31 mouse cellular contexts compared by ENCODE assay signal in genomic region chr1:190183574-190183973, GRCm38 (mm10).
"Had no signal": no experiment of that assay in that cellular context is flagged by ENCODE, and none has a peak within 500 bp of the region (broad histone marks: within the 10 kb centered on the region; RNA-seq: fewer than 3 reads in every experiment).

No protein-coding gene starts in this region.

- H3K9me3 ChIP-seq: limb, embryonic 10.5 days; limb, embryonic 12.5 days; limb, embryonic 13.5 days; limb, embryonic 15.5 days; liver, embryonic 12.5 days; liver, embryonic 13.5 days; liver, embryonic 15.5 days; lung, embryonic 15.5 days; midbrain, embryonic 12.5 days; midbrain, embryonic 13.5 days; midbrain, embryonic 15.5 days; neural tube, embryonic 12.5 days had no signal

- DNase-seq: left cerebral cortex, postnatal 4 days; liver; liver, embryonic 13.5 days; liver, postnatal 0 days; lung, adult 18-20 months; lung, adult 2 months; lung, embryonic 14.5 days; lung, postnatal 10 days; lung, postnatal 14 days; lung, postnatal 36 days; lung, postnatal 4 days; midbrain, embryonic 14.5 days had no signal

- H3K4me3 ChIP-seq: left cerebral cortex, adult 2 months; limb, embryonic 10.5 days; limb, embryonic 12.5 days; limb, embryonic 13.5 days; limb, embryonic 15.5 days; liver, embryonic 12.5 days; liver, embryonic 13.5 days; liver, embryonic 15.5 days; lung, embryonic 15.5 days; megakaryocyte, embryonic 14.5 days; midbrain, embryonic 12.5 days; midbrain, embryonic 13.5 days; midbrain, embryonic 15.5 days; myocyte; neural tube, embryonic 12.5 days had no signal

- H3K4me2 ChIP-seq: limb, embryonic 12.5 days; limb, embryonic 13.5 days; limb, embryonic 15.5 days; liver, embryonic 11.5 days; liver, embryonic 12.5 days; liver, embryonic 13.5 days; liver, embryonic 15.5 days; lung, embryonic 14.5 days; lung, embryonic 15.5 days; midbrain, embryonic 12.5 days; midbrain, embryonic 13.5 days; midbrain, embryonic 15.5 days; neural tube, embryonic 12.5 days had no signal

- H3K4me1 ChIP-seq: limb, embryonic 12.5 days; limb, embryonic 13.5 days; limb, embryonic 15.5 days; lung, embryonic 15.5 days; megakaryocyte, embryonic 14.5 days; neural tube, embryonic 12.5 days had no signal

- H3K36me3 ChIP-seq: limb, embryonic 10.5 days; limb, embryonic 12.5 days; limb, embryonic 13.5 days; limb, embryonic 15.5 days; liver, embryonic 12.5 days; liver, embryonic 13.5 days; liver, embryonic 15.5 days; lung, embryonic 15.5 days; midbrain, embryonic 12.5 days; midbrain, embryonic 13.5 days; midbrain, embryonic 15.5 days; neural tube, embryonic 12.5 days had no signal

- H3K9ac ChIP-seq: limb, embryonic 12.5 days; limb, embryonic 13.5 days; limb, embryonic 15.5 days; liver, embryonic 12.5 days; liver, embryonic 13.5 days; liver, embryonic 14.5 days; liver, embryonic 15.5 days; liver, postnatal 0 days; lung, embryonic 14.5 days; lung, embryonic 15.5 days; midbrain, embryonic 12.5 days; midbrain, embryonic 13.5 days; midbrain, embryonic 15.5 days; neural tube, embryonic 12.5 days had no signal

- H3K27ac ChIP-seq: left cerebral cortex, adult 2 months; limb, embryonic 10.5 days; limb, embryonic 12.5 days; limb, embryonic 13.5 days; limb, embryonic 15.5 days; liver, embryonic 12.5 days; liver, embryonic 13.5 days; liver, embryonic 14.5 days; liver, embryonic 15.5 days; lung, embryonic 15.5 days; macrophage; midbrain, embryonic 12.5 days; midbrain, embryonic 13.5 days; midbrain, embryonic 15.5 days; neural tube, embryonic 12.5 days had no signal

- H3K27me3 ChIP-seq: liver, embryonic 13.5 days; liver, embryonic 15.5 days; megakaryocyte, embryonic 14.5 days; neural tube, embryonic 12.5 days had no signal

- ATAC-seq: liver, embryonic 12.5 days; liver, postnatal 0 days; lung, postnatal 0 days; midbrain, embryonic 13.5 days; midbrain, embryonic 15.5 days; midbrain, embryonic 16.5 days had no signal
